Mouse (Mus musculus): ENCODE measurements around the gene Lingo1.

DNA sequence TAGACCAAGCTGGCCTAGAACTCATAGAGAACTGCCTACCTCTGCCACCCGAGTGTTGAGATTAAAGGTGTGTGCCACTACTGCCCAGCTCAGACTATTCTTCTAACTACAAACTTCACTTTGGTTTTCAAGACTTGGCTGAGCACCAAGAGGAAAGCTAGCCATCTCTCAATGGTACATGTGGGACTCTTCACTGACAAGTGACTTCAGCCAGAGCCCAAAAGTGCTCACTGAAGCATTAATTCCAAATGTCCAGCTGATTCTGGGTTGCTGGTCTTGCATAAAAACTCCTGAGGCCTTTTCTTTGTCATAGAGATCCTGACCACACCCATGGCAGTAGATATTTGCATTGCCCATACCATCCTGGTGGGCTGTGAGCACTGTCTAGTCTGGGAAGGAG, 81.9 kb downstream of the Lingo1 start:
- no peak for TF ChIP-seq CTCF (IDR thresholded peaks at IDR 0.05; ENCODE audit: low read depth)
- TF ChIP-seq EP300 (IDR thresholded peaks at IDR 0.05; ENCODE audit: low read depth): no peak

Data from liver, postnatal 0 days (tissue).